Mouse (Mus musculus): ENCODE measurements around the gene Il5ra.

DNA sequence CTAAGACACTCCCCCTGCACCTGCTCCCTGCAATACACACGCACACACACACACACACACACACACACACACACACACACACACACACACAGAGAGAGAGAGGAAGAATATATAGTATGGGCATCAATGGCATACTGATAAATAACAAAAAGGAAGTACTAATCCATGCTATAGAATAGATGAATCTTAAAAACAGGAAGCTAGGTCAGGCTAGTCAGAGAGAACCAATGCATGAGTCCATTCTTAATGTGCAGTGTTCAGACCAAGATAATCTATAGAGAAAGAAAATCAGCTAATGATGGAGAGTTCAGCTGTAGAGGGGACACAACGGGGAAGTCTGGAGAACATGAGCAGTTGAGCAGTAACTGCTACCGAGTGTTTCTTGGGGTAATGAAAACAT, 9.5 kb upstream of the Il5ra start:
- TF ChIP-seq CTCF (IDR thresholded peaks at IDR 0.05): no peak
- no peak for TF ChIP-seq EP300 (IDR thresholded peaks at IDR 0.05)
